Mouse (Mus musculus): ENCODE measurements around the gene Shcbp1l. TPM values are rescaled to one million over a fixed set of nuclear protein-coding genes. Genes with fewer than 3 reads are reported as not detected.
"Not testable (repeated sequence)": the region's sequence is repeated elsewhere in the genome, so short reads cannot be mapped to it uniquely, and the experiment has no call there.

Shcbp1l gene
- polyA plus RNA-seq (2014; fragmentation: Nextera tagmentation; extraction: Ambion mirVana) = 0.28 and 0.38 TPM in 2 replicates

DNA sequence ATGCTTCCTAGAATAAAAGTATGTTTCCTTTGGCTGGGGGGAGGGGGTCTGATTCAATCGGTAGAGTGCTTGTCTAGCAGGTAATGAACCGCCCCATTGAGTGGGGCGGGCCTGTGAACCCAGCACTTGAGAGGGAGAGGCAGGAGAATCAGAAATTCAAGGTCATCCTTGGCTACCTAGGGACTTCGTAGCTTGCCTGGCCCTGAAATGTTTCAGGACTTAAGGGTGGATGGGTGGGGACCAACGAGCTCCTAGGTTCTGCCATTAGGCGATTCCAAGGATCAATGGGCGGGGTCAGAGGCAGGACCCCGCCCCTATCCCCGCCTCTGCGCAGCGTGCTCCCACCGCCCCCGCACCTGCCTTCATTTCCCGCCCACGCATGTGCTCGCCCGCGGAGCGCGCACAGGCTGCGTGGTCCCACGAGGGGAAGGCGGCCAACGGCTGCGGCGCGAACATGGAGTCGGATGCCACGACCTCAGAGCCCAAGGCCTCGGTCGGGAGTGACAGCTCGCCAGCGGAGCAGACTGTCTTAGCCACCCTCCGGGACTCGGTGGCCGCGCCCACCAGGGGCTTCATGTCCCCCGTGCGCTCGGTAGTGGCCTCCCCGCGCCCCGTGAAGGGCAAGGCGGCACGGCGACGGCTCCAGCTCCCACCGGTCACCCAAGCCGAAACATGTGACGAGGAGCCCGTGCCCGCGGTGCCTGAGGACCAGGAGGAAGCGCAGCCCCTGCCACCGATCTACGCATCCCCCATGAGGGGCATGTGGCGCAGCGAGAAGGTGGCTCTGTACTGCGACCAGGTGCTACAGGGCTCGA is at the start of gene Shcbp1l:
Gene Shcbp1l, plus strand, starts transcription at position 393 of the 815 bp plus-strand sequence.
- 2% methylated on average over 60 of the region's 60 CpGs for WGBS

DNA sequence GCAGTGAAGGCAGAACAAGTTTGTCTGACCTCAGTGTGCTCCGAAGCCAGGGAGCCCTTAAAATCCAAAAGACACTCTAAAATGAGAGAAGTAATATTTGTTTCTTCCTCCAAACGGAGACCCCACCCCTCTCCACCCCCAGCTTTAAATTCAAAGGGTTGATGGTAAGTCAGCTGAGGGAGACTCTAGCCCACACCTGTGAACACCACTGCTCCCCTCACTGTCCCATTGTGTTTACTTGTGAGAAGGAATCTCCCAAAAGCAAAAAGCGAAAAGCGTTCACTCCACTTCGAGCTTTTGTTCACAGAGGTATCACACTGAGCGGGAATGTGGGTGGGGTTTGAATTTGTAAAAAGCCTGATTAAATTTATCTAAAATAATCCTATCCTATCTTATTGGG is 48.5 kb upstream of the Shcbp1l start:
- 40% methylated on average over 6 of the region's 6 CpGs for WGBS
- no peak overlapping the region for H3K27ac ChIP-seq (ENCODE audit: low read depth)
- H3K36me3 ChIP-seq (ENCODE audit: insufficient read depth) = no peaks in the 10 kb centered on the region
- TF ChIP-seq CTCF (IDR thresholded peaks at IDR 0.05; ENCODE audit: low read depth) = no peak
- DNase-seq (no peak), ATAC-seq (ENCODE audit: insufficient read depth) (no peak)
- H3K27me3 ChIP-seq (ENCODE audit: insufficient read depth, low read length) = no peaks in the 10 kb centered on the region
- no peaks in the 10 kb centered on the region for H3K9me3 ChIP-seq (ENCODE audit: low read depth, low read length)
- H3K4me3 ChIP-seq (ENCODE audit: low read depth, low read length) = no peak overlapping the region
- peaks cover 3% of the 10 kb centered on the region; the same call in 1 of the 2 replicates for H3K4me1 ChIP-seq (ENCODE audit: insufficient read depth)
- no peak overlapping the region for H3K9ac ChIP-seq
- no peak overlapping the region for H3K4me2 ChIP-seq

More for the DNA sequence above, at the start of gene Shcbp1l:
- Histone ChIP-seq H3K36me3 (ENCODE audit: insufficient read depth) (no peaks in the 10 kb centered on the region), H3K27me3 (ENCODE audit: insufficient read depth, low read length) (peaks cover 8% of the 10 kb centered on the region; the same call in 1 of the 2 replicates), H3K27ac (ENCODE audit: low read depth) (no peak within 1 kb of the TSS), H3K4me3 (ENCODE audit: low read depth, low read length) (peak within 1 kb of the TSS; percentile 51), H3K4me2 (peak within 1 kb of the TSS; percentile 98), H3K4me1 (ENCODE audit: insufficient read depth) (no peaks in the 10 kb centered on the region), H3K9ac (peak within 1 kb of the TSS; percentile 41), H3K9me3 (ENCODE audit: low read depth, low read length) (no peaks in the 10 kb centered on the region)
- ATAC-seq (ENCODE audit: insufficient read depth) (peak; percentile 89), DNase-seq (peak; percentile 86)
- no peak for TF ChIP-seq CTCF (IDR thresholded peaks at IDR 0.05; ENCODE audit: low read depth)

DNA sequence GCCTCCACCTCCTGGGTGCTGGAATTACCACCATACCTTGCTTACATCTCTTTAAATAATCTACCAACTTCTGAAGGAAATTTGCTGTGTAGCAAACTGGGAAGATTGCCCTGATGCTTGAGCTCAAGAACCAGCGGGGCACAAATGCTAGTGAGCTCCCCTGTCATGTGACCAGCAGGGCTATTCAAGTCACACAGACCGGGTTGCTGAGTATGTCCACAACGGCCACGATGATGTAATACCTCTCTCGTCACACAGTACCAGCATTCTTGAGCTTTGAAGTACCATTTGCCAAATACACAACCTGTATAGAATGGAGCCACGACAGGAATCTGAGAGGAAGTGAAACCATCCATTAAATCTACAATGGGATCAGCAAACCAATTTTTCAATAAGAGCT is 46.4 kb upstream of the Shcbp1l start:
- no peaks in the 10 kb centered on the region for H3K27me3 ChIP-seq (ENCODE audit: insufficient read depth, low read length)
- TF ChIP-seq CTCF (IDR thresholded peaks at IDR 0.05; ENCODE audit: low read depth) = no peak
- H3K36me3 ChIP-seq (ENCODE audit: insufficient read depth) = no peaks in the 10 kb centered on the region
- H3K9ac ChIP-seq = no peak overlapping the region
- peak; percentile 43 for DNase-seq
- ATAC-seq (ENCODE audit: insufficient read depth) = peak; percentile 54; the same call in 1 of the 2 replicates
- 49% methylated on average over 6 of the region's 6 CpGs for WGBS
- no peak overlapping the region for H3K27ac ChIP-seq (ENCODE audit: low read depth)
- H3K4me3 ChIP-seq (ENCODE audit: low read depth, low read length) = no peak overlapping the region
- peaks cover 3% of the 10 kb centered on the region; the same call in 1 of the 2 replicates for H3K4me1 ChIP-seq (ENCODE audit: insufficient read depth)
- no peak overlapping the region for H3K4me2 ChIP-seq
- no peaks in the 10 kb centered on the region for H3K9me3 ChIP-seq (ENCODE audit: low read depth, low read length)

DNA sequence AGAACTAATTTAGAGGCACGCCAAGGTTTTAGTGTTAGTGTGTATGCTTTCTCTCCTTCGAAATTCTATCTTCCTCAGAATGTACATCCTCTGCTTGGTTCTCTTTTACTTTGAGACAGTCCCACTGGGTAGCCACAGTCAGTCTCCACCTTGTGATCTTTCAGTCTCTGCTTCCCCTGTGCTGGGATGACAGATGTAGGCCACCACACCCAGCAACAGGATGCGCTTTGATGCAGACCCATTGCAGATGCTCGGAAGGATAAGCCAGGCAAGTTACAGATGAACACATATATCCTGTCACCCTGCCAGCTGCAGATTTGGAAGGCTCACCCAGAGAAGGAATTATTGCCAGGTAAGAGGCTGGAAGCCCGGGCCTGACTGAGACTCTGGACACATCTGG is 45.1 kb upstream of the Shcbp1l start:
- Histone ChIP-seq H3K9me3 (ENCODE audit: low read depth, low read length) (no peaks in the 10 kb centered on the region), H3K36me3 (ENCODE audit: insufficient read depth) (no peaks in the 10 kb centered on the region), H3K9ac (no peak overlapping the region), H3K4me2 (no peak overlapping the region), H3K27ac (ENCODE audit: low read depth) (no peak overlapping the region), H3K4me3 (ENCODE audit: low read depth, low read length) (no peak overlapping the region), H3K4me1 (ENCODE audit: insufficient read depth) (peaks cover 3% of the 10 kb centered on the region; the same call in 1 of the 2 replicates), H3K27me3 (ENCODE audit: insufficient read depth, low read length) (no peaks in the 10 kb centered on the region)
- TF ChIP-seq CTCF (IDR thresholded peaks at IDR 0.05; ENCODE audit: low read depth) = no peak
- WGBS = 71% methylated on average over 5 of the region's 5 CpGs
- DNase-seq (no peak), ATAC-seq (ENCODE audit: insufficient read depth) (no peak)

DNA sequence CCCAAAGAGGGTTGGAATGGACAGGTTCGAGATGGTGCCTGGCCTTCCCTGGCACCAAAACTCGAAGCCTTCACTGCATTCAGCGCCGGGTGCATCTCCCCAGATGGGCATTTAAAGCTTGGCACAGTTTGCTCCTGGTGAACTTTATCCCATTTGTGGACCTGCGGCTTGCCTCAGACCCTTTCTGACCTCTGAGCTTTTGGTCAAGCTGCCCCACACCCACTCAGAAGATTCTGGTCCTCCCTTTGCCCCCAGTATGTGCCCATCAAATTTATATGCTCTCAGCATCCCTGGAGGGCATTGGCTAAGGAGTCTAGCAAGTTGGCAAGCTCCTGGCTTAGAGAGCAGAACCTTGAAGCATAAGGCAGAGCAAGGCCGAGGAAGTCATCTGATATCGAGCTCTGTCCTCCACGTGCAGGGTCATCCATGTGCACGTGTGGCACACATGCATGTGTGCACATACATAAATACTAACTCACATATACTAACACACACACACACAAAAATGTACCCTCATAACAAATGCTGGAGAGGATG is 44.1 kb upstream of the Shcbp1l start:
- H3K9ac ChIP-seq = no peak overlapping the region
- 87% methylated on average over 9 of the region's 9 CpGs for WGBS
- no peak overlapping the region for H3K27ac ChIP-seq (ENCODE audit: low read depth)
- H3K27me3 ChIP-seq (ENCODE audit: insufficient read depth, low read length) = no peaks in the 10 kb centered on the region
- ATAC-seq (ENCODE audit: insufficient read depth) (no peak), DNase-seq (no peak)
- no peaks in the 10 kb centered on the region for H3K9me3 ChIP-seq (ENCODE audit: low read depth, low read length)
- no peak overlapping the region for H3K4me2 ChIP-seq
- no peaks in the 10 kb centered on the region for H3K36me3 ChIP-seq (ENCODE audit: insufficient read depth)
- no peak overlapping the region for H3K4me3 ChIP-seq (ENCODE audit: low read depth, low read length)
- peaks cover 3% of the 10 kb centered on the region; the same call in 1 of the 2 replicates for H3K4me1 ChIP-seq (ENCODE audit: insufficient read depth)
- no peak for TF ChIP-seq CTCF (IDR thresholded peaks at IDR 0.05; ENCODE audit: low read depth)

DNA sequence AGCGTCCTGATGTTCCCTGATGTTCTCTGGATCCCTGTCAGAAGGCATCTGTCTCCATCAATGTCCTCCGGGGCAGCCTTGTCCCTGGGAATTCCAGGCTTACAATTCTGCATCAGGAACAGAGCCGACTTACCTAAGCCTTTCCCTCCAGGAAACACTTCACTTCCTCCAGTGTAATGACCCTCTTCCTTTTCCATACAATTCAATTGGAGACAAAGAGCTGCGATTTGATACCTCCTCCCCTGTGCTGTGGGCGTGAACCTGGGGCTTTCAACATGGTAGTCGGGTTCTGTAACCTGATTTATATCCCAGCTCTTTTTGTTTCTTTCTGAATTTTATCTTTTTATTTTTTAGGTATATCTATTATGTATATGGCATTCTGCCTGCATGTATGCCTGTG is 39.9 kb upstream of the Shcbp1l start:
- no peak overlapping the region for H3K27ac ChIP-seq (ENCODE audit: low read depth)
- H3K4me1 ChIP-seq (ENCODE audit: insufficient read depth) = no peaks in the 10 kb centered on the region
- peak; percentile 61; the same call in 1 of the 2 replicates for ATAC-seq (ENCODE audit: insufficient read depth)
- no peak overlapping the region for H3K4me2 ChIP-seq
- H3K27me3 ChIP-seq (ENCODE audit: insufficient read depth, low read length) = no peaks in the 10 kb centered on the region
- DNase-seq = peak; percentile 48
- H3K36me3 ChIP-seq (ENCODE audit: insufficient read depth) = no peaks in the 10 kb centered on the region
- H3K4me3 ChIP-seq (ENCODE audit: low read depth, low read length) = no peak overlapping the region
- no peak for TF ChIP-seq CTCF (IDR thresholded peaks at IDR 0.05; ENCODE audit: low read depth)
- 68% methylated on average over 6 of the region's 6 CpGs for WGBS
- H3K9me3 ChIP-seq (ENCODE audit: low read depth, low read length) = no peaks in the 10 kb centered on the region
- H3K9ac ChIP-seq = no peak overlapping the region

DNA sequence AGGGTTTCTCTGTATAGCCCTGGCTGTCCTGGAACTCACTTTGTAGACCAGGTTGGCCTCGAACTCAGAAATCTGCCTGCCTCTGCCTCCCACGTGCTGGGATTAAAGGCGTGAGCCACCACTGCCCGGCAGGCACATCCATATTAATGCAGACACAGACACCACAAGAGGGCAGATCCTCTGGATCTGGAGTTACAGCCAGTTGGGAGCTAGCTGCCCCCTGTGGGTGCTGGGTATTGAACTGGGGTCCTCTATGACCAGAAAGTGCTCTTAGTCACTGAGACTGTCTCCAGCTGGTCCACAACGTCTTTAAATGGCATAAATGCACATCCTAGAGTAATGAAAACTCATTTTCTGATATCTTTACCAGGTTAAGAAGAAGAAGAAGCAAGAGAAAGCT is 39.3 kb upstream of the Shcbp1l start:
- H3K9ac ChIP-seq; H3K9me3 ChIP-seq (ENCODE audit: low read depth, low read length); H3K27me3 ChIP-seq (ENCODE audit: insufficient read depth, low read length); H3K4me2 ChIP-seq; H3K4me1 ChIP-seq (ENCODE audit: insufficient read depth); DNase-seq; H3K36me3 ChIP-seq (ENCODE audit: insufficient read depth); H3K27ac ChIP-seq (ENCODE audit: low read depth); H3K4me3 ChIP-seq (ENCODE audit: low read depth, low read length); ATAC-seq (ENCODE audit: insufficient read depth): not testable (repeated sequence)
- 76% methylated on average over 5 of the region's 5 CpGs for WGBS

Measured in lung, embryonic 14.5 days (tissue).